Mouse (Mus musculus) bone marrow macrophage, adult 2 months (primary cell): ENCODE results near the gene 4930556J24Rik. TPM values are rescaled to one million over a fixed set of nuclear protein-coding genes. Genes with fewer than 3 reads are reported as not detected.
A peak's percentile ranks its signal among the peaks of the same experiment; 100 is the strongest.

Experiments used
- H3K27ac ChIP-seq: 2 replicates; pipeline ENCODE4 v1.5.1; 2012; ENCODE audit warnings: low read depth, low read length; ENCODE audit not compliant: insufficient read depth
- H3K4me1 ChIP-seq: 2 replicates; pipeline ENCODE4 v1.6.1; 2012; ENCODE audit warnings: low read length; ENCODE audit not compliant: control insufficient read depth, insufficient read depth
- H3K4me3 ChIP-seq: 2 replicates; pipeline ENCODE4 v1.5.1; 2012; ENCODE audit warnings: mild to moderate bottlenecking, low read length, moderate library complexity; ENCODE audit not compliant: insufficient read depth
- CTCF ChIP-seq: IDR thresholded peaks from 2 replicates; pipeline ENCODE4 v1.5.1; 2012; ENCODE audit warnings: low read depth, mild to moderate bottlenecking, low read length, moderate library complexity
- POLR2A ChIP-seq: IDR thresholded peaks from 2 replicates; pipeline ENCODE4 v1.6.1; 2012; ENCODE audit warnings: mild to moderate bottlenecking, low read depth, low read length, borderline replicate concordance
- polyA plus RNA-seq: library from polyadenylated mRNA; stranded (reverse); fragments of >200 nt; gene quantifications from 2 replicates; pipeline ENCODE4 v1.2.4, GENCODE M21; 2012; ENCODE audit not compliant: missing spikeins, insufficient read depth, insufficient read length

Gene 4930556J24Rik
- polyA plus RNA-seq, 1 experiment, result not detected

- Histone ChIP-seq H3K4me3 (peak within 1 kb of the TSS; percentile 61), H3K4me1 (peaks cover 31% of the 10 kb centered on the region), H3K27ac (peak within 1 kb of the TSS; percentile 5; the same call in 1 of the 2 replicates)
- TF ChIP-seq CTCF (no peak), POLR2A (no peak)
These were observed 81.9 kb downstream of the 4930556J24Rik start, which contains the start of the genes 4921536K21Rik and Dusp18 for GRCm38 (mm10) chr11:3894406-3895281. Gene 4921536K21Rik, minus strand, starts transcription at chr11:3895098. Gene Dusp18, plus strand, starts transcription at chr11:3895240.

GRCm38 (mm10) chr11:3893970-3894369, 82.6 kb downstream of the 4930556J24Rik start:
- Histone ChIP-seq H3K4me3 (no peak overlapping the region), H3K27ac (no peak overlapping the region), H3K4me1 (peaks cover 34% of the 10 kb centered on the region)
- no peak for TF ChIP-seq POLR2A
- TF ChIP-seq CTCF, result no peak

Other genes starting within 250 kb of the 4930556J24Rik start
- 0.59 and 0.87 TPM in 2 replicates for gene Osbp2, start 112.9 kb downstream of the 4930556J24Rik start, polyA plus RNA-seq
- gene 4921536K21Rik, start 81.7 kb downstream of the 4930556J24Rik start, polyA plus RNA-seq, result 0.21 and 0.31 TPM in 2 replicates
- 1.9 and 2.2 TPM in 2 replicates for gene Dusp18, start 81.5 kb downstream of the 4930556J24Rik start, polyA plus RNA-seq
- gene Slc35e4, start 62.1 kb downstream of the 4930556J24Rik start, polyA plus RNA-seq, result 9.6 and 9.7 TPM in 2 replicates
- gene Tcn2, start 44.6 kb downstream of the 4930556J24Rik start, polyA plus RNA-seq, result 107 and 117 TPM in 2 replicates
- 58.8 and 73.7 TPM in 2 replicates for gene Pes1, start 12.8 kb downstream of the 4930556J24Rik start, polyA plus RNA-seq
- gene Gal3st1, start 6.9 kb upstream of the 4930556J24Rik start, polyA plus RNA-seq, result not detected in 2 replicates
- gene Sec14l4, start 54.7 kb upstream of the 4930556J24Rik start, polyA plus RNA-seq, result not detected in 2 replicates
- not detected in 2 replicates for gene Sec14l3, start 88.1 kb upstream of the 4930556J24Rik start, polyA plus RNA-seq
- 0.76 and 0.78 TPM in 2 replicates for gene Mtfp1, start 118.7 kb upstream of the 4930556J24Rik start, polyA plus RNA-seq
- gene Sec14l2, start 146.6 kb upstream of the 4930556J24Rik start, polyA plus RNA-seq, result not detected in 2 replicates
- gene Rnf215, start 158.4 kb upstream of the 4930556J24Rik start, polyA plus RNA-seq, result 15.4 and 21.2 TPM in 2 replicates
- gene Ccdc157, start 183.5 kb upstream of the 4930556J24Rik start, polyA plus RNA-seq, result 1.8 and 2.3 TPM in 2 replicates
- 21.1 and 23.1 TPM in 2 replicates for gene Sf3a1, start 183.6 kb upstream of the 4930556J24Rik start, polyA plus RNA-seq
- gene Tbc1d10a, start 210.0 kb upstream of the 4930556J24Rik start, polyA plus RNA-seq, result 16.2 and 17.8 TPM in 2 replicates
- 4.1 and 5.4 TPM in 2 replicates for gene Castor1, start 241.4 kb upstream of the 4930556J24Rik start, polyA plus RNA-seq